Mouse (Mus musculus): ENCODE data around the gene Tnk2. TPM values are rescaled to one million over a fixed set of nuclear protein-coding genes. Genes with fewer than 3 reads are reported as not detected.

The Tnk2 gene
- polyA plus RNA-seq, 1 experiment: 202 TPM

- Histone ChIP-seq H3K4me1 (ENCODE audit: control insufficient read depth, insufficient read depth, low read length) (no peaks in the 10 kb centered on the region), H3K4me3 (ENCODE audit: insufficient read depth, low read length) (no peak overlapping the region), H3K27ac (ENCODE audit: insufficient read depth, low read length) (no peak overlapping the region)
- TF ChIP-seq POLR2A (IDR thresholded peaks at IDR 0.05; ENCODE audit: extremely low read depth, insufficient read depth, low read length): no peak
- no peak for TF ChIP-seq CTCF (IDR thresholded peaks at IDR 0.05; ENCODE audit: extremely low read depth, insufficient read depth, low read length)
Observed at GRCm38 (mm10) chr16:32671206-32671887, 27.7 kb downstream of the Tnk2 start.

GRCm38 (mm10) chr16:32672250-32672649 is 28.6 kb downstream of the Tnk2 start:
- Histone ChIP-seq H3K4me3 (ENCODE audit: insufficient read depth, low read length) (no peak overlapping the region), H3K4me1 (ENCODE audit: control insufficient read depth, insufficient read depth, low read length) (no peaks in the 10 kb centered on the region), H3K27ac (ENCODE audit: insufficient read depth, low read length) (no peak overlapping the region)
- TF ChIP-seq CTCF (IDR thresholded peaks at IDR 0.05; ENCODE audit: extremely low read depth, insufficient read depth, low read length): no peak
- no peak for TF ChIP-seq POLR2A (IDR thresholded peaks at IDR 0.05; ENCODE audit: extremely low read depth, insufficient read depth, low read length)

- H3K4me3 ChIP-seq (ENCODE audit: insufficient read depth, low read length): no peak overlapping the region
- TF ChIP-seq CTCF (IDR thresholded peaks at IDR 0.05; ENCODE audit: extremely low read depth, insufficient read depth, low read length) (no peak), POLR2A (IDR thresholded peaks at IDR 0.05; ENCODE audit: extremely low read depth, insufficient read depth, low read length) (no peak)
- H3K4me1 ChIP-seq (ENCODE audit: control insufficient read depth, insufficient read depth, low read length): no peaks in the 10 kb centered on the region
- H3K27ac ChIP-seq (ENCODE audit: insufficient read depth, low read length): no peak overlapping the region
Observed at GRCm38 (mm10) chr16:32672861-32673560, 29.3 kb downstream of the Tnk2 start.

GRCm38 (mm10) chr16:32674121-32674740 is 30.6 kb downstream of the Tnk2 start:
- no peak for TF ChIP-seq CTCF (IDR thresholded peaks at IDR 0.05; ENCODE audit: extremely low read depth, insufficient read depth, low read length)
- TF ChIP-seq POLR2A (IDR thresholded peaks at IDR 0.05; ENCODE audit: extremely low read depth, insufficient read depth, low read length): no peak
- no peak overlapping the region for H3K4me3 ChIP-seq (ENCODE audit: insufficient read depth, low read length)
- no peak overlapping the region for H3K27ac ChIP-seq (ENCODE audit: insufficient read depth, low read length)
- no peaks in the 10 kb centered on the region for H3K4me1 ChIP-seq (ENCODE audit: control insufficient read depth, insufficient read depth, low read length)

- Histone ChIP-seq H3K4me3 (ENCODE audit: insufficient read depth, low read length) (no peak overlapping the region), H3K27ac (ENCODE audit: insufficient read depth, low read length) (no peak overlapping the region), H3K4me1 (ENCODE audit: control insufficient read depth, insufficient read depth, low read length) (no peaks in the 10 kb centered on the region)
- no peak for TF ChIP-seq POLR2A (IDR thresholded peaks at IDR 0.05; ENCODE audit: extremely low read depth, insufficient read depth, low read length)
- TF ChIP-seq CTCF (IDR thresholded peaks at IDR 0.05; ENCODE audit: extremely low read depth, insufficient read depth, low read length): no peak
Observed at GRCm38 (mm10) chr16:32677040-32677700, 33.5 kb downstream of the Tnk2 start.

GRCm38 (mm10) chr16:32677903-32678302 is 34.2 kb downstream of the Tnk2 start:
- TF ChIP-seq POLR2A (IDR thresholded peaks at IDR 0.05; ENCODE audit: extremely low read depth, insufficient read depth, low read length) (no peak), CTCF (IDR thresholded peaks at IDR 0.05; ENCODE audit: extremely low read depth, insufficient read depth, low read length) (no peak)
- no peak overlapping the region for H3K4me3 ChIP-seq (ENCODE audit: insufficient read depth, low read length)
- no peaks in the 10 kb centered on the region for H3K4me1 ChIP-seq (ENCODE audit: control insufficient read depth, insufficient read depth, low read length)
- no peak overlapping the region for H3K27ac ChIP-seq (ENCODE audit: insufficient read depth, low read length)

- Histone ChIP-seq H3K27ac (ENCODE audit: insufficient read depth, low read length) (no peak overlapping the region), H3K4me3 (ENCODE audit: insufficient read depth, low read length) (no peak overlapping the region), H3K4me1 (ENCODE audit: control insufficient read depth, insufficient read depth, low read length) (no peaks in the 10 kb centered on the region)
- no peak for TF ChIP-seq POLR2A (IDR thresholded peaks at IDR 0.05; ENCODE audit: extremely low read depth, insufficient read depth, low read length)
- TF ChIP-seq CTCF (IDR thresholded peaks at IDR 0.05; ENCODE audit: extremely low read depth, insufficient read depth, low read length): no peak
Observed at GRCm38 (mm10) chr16:32678812-32679211, 35.1 kb downstream of the Tnk2 start.

- TF ChIP-seq POLR2A (IDR thresholded peaks at IDR 0.05; ENCODE audit: extremely low read depth, insufficient read depth, low read length): no peak
- no peak for TF ChIP-seq CTCF (IDR thresholded peaks at IDR 0.05; ENCODE audit: extremely low read depth, insufficient read depth, low read length)
- no peak overlapping the region for H3K4me3 ChIP-seq (ENCODE audit: insufficient read depth, low read length)
- no peak overlapping the region for H3K27ac ChIP-seq (ENCODE audit: insufficient read depth, low read length)
- no peaks in the 10 kb centered on the region for H3K4me1 ChIP-seq (ENCODE audit: control insufficient read depth, insufficient read depth, low read length)
Observed at GRCm38 (mm10) chr16:32679976-32680375, 36.3 kb downstream of the Tnk2 start.

GRCm38 (mm10) chr16:32680806-32681205 is 37.1 kb downstream of the Tnk2 start:
- Histone ChIP-seq H3K27ac (ENCODE audit: insufficient read depth, low read length) (no peak overlapping the region), H3K4me3 (ENCODE audit: insufficient read depth, low read length) (no peak overlapping the region), H3K4me1 (ENCODE audit: control insufficient read depth, insufficient read depth, low read length) (no peaks in the 10 kb centered on the region)
- TF ChIP-seq CTCF (IDR thresholded peaks at IDR 0.05; ENCODE audit: extremely low read depth, insufficient read depth, low read length) (no peak), POLR2A (IDR thresholded peaks at IDR 0.05; ENCODE audit: extremely low read depth, insufficient read depth, low read length) (no peak)

Data from cortical plate, adult 2 months (tissue).